Mouse (Mus musculus): ENCODE measurements at regions not wholly inside any gene's neighbourhood (a gene's known extent, or its start where the extent isn't known, plus 50 kb on each side); places are given as distances from the start of the nearest gene placed in this dataset.
"Not testable (repeated sequence)": the region's sequence is repeated elsewhere in the genome, so short reads cannot be mapped to it uniquely, and the experiment has no call there.

GRCm38 (mm10) chr14:53547365-53547764 lies 706.5 kb downstream of the Dad1 start:
- H3K9ac ChIP-seq (ENCODE audit: low read depth, low read length); H3K4me3 ChIP-seq (ENCODE audit: low read depth, low read length); H3K36me3 ChIP-seq (ENCODE audit: control insufficient read depth, insufficient read depth); H3K4me1 ChIP-seq (replicated peaks; ENCODE audit: control insufficient read depth, insufficient read depth, low read length); H3K4me2 ChIP-seq (replicated peaks; ENCODE audit: low read depth); ATAC-seq; H3K27me3 ChIP-seq (replicated peaks; ENCODE audit: control insufficient read depth, insufficient read depth, low read length); H3K9me3 ChIP-seq (ENCODE audit: control insufficient read depth); H3K27ac ChIP-seq (ENCODE audit: low read depth, low read length): not testable (repeated sequence)
- peak; percentile 42 for TF ChIP-seq CTCF (IDR thresholded peaks at IDR 0.05; ENCODE audit: low read depth)

GRCm38 (mm10) chr14:53545351-53545750 lies 708.6 kb downstream of the Dad1 start:
- no peak for ATAC-seq
- Histone ChIP-seq H3K4me2 (replicated peaks; ENCODE audit: low read depth) (no peak overlapping the region), H3K4me3 (ENCODE audit: low read depth, low read length) (no peak overlapping the region), H3K27me3 (replicated peaks; ENCODE audit: control insufficient read depth, insufficient read depth, low read length) (no peaks in the 10 kb centered on the region), H3K4me1 (replicated peaks; ENCODE audit: control insufficient read depth, insufficient read depth, low read length) (no peaks in the 10 kb centered on the region), H3K36me3 (ENCODE audit: control insufficient read depth, insufficient read depth) (no peaks in the 10 kb centered on the region), H3K9me3 (ENCODE audit: control insufficient read depth) (no peaks in the 10 kb centered on the region), H3K9ac (ENCODE audit: low read depth, low read length) (no peak overlapping the region), H3K27ac (ENCODE audit: low read depth, low read length) (no peak overlapping the region)
- 48% methylated on average over 5 of the region's 5 CpGs for WGBS
- TF ChIP-seq CTCF (IDR thresholded peaks at IDR 0.05; ENCODE audit: low read depth) = no peak

- WGBS = 59% methylated on average over 2 of the region's 2 CpGs
- H3K27me3 ChIP-seq (replicated peaks; ENCODE audit: control insufficient read depth, insufficient read depth, low read length); H3K27ac ChIP-seq (ENCODE audit: low read depth, low read length); H3K9ac ChIP-seq (ENCODE audit: low read depth, low read length); H3K36me3 ChIP-seq (ENCODE audit: control insufficient read depth, insufficient read depth); H3K4me1 ChIP-seq (replicated peaks; ENCODE audit: control insufficient read depth, insufficient read depth, low read length); ATAC-seq; H3K4me3 ChIP-seq (ENCODE audit: low read depth, low read length); H3K4me2 ChIP-seq (replicated peaks; ENCODE audit: low read depth); H3K9me3 ChIP-seq (ENCODE audit: control insufficient read depth): not testable (repeated sequence)
- TF ChIP-seq CTCF (IDR thresholded peaks at IDR 0.05; ENCODE audit: low read depth) = peak; percentile 61
Measured at GRCm38 (mm10) chr14:53541640-53542039, 712.3 kb downstream of the Dad1 start.

GRCm38 (mm10) chr14:53537895-53538294 lies 716.0 kb downstream of the Dad1 start:
- H3K27ac ChIP-seq (ENCODE audit: low read depth, low read length); H3K4me3 ChIP-seq (ENCODE audit: low read depth, low read length); H3K9me3 ChIP-seq (ENCODE audit: control insufficient read depth); ATAC-seq; H3K27me3 ChIP-seq (replicated peaks; ENCODE audit: control insufficient read depth, insufficient read depth, low read length); H3K4me1 ChIP-seq (replicated peaks; ENCODE audit: control insufficient read depth, insufficient read depth, low read length); H3K9ac ChIP-seq (ENCODE audit: low read depth, low read length); H3K36me3 ChIP-seq (ENCODE audit: control insufficient read depth, insufficient read depth); H3K4me2 ChIP-seq (replicated peaks; ENCODE audit: low read depth): not testable (repeated sequence)
- WGBS = 63% methylated on average over 7 of the region's 7 CpGs
- TF ChIP-seq CTCF (IDR thresholded peaks at IDR 0.05; ENCODE audit: low read depth) = peak; percentile 52

GRCm38 (mm10) chr14:53523430-53523829 lies 730.5 kb downstream of the Dad1 start:
- H3K9me3 ChIP-seq (ENCODE audit: control insufficient read depth); H3K9ac ChIP-seq (ENCODE audit: low read depth, low read length); H3K4me2 ChIP-seq (replicated peaks; ENCODE audit: low read depth); ATAC-seq; H3K4me1 ChIP-seq (replicated peaks; ENCODE audit: control insufficient read depth, insufficient read depth, low read length); H3K27ac ChIP-seq (ENCODE audit: low read depth, low read length); H3K27me3 ChIP-seq (replicated peaks; ENCODE audit: control insufficient read depth, insufficient read depth, low read length); H3K4me3 ChIP-seq (ENCODE audit: low read depth, low read length); H3K36me3 ChIP-seq (ENCODE audit: control insufficient read depth, insufficient read depth): not testable (repeated sequence)
- no CpG with 5 or more reads among the region's 3 CpGs for WGBS

- not testable (repeated sequence) for H3K9ac ChIP-seq (ENCODE audit: low read depth, low read length); ATAC-seq; H3K27me3 ChIP-seq (replicated peaks; ENCODE audit: control insufficient read depth, insufficient read depth, low read length); H3K4me3 ChIP-seq (ENCODE audit: low read depth, low read length); H3K27ac ChIP-seq (ENCODE audit: low read depth, low read length); H3K36me3 ChIP-seq (ENCODE audit: control insufficient read depth, insufficient read depth); H3K4me2 ChIP-seq (replicated peaks; ENCODE audit: low read depth); H3K4me1 ChIP-seq (replicated peaks; ENCODE audit: control insufficient read depth, insufficient read depth, low read length); H3K9me3 ChIP-seq (ENCODE audit: control insufficient read depth)
- no CpG with 5 or more reads among the region's 1 CpGs for WGBS
Measured at GRCm38 (mm10) chr14:53518954-53519353, 735.0 kb downstream of the Dad1 start.

- H3K27ac ChIP-seq (ENCODE audit: low read depth, low read length); H3K4me1 ChIP-seq (replicated peaks; ENCODE audit: control insufficient read depth, insufficient read depth, low read length); H3K9ac ChIP-seq (ENCODE audit: low read depth, low read length); ATAC-seq; H3K9me3 ChIP-seq (ENCODE audit: control insufficient read depth); H3K4me3 ChIP-seq (ENCODE audit: low read depth, low read length); H3K4me2 ChIP-seq (replicated peaks; ENCODE audit: low read depth); H3K27me3 ChIP-seq (replicated peaks; ENCODE audit: control insufficient read depth, insufficient read depth, low read length); H3K36me3 ChIP-seq (ENCODE audit: control insufficient read depth, insufficient read depth): not testable (repeated sequence)
- no CpG with 5 or more reads among the region's 10 CpGs for WGBS
Measured at GRCm38 (mm10) chr14:53516623-53517238, 737.2 kb downstream of the Dad1 start.
